Mouse (Mus musculus): ENCODE data around the gene Mrpl36.

Mrpl36 gene

DNA sequence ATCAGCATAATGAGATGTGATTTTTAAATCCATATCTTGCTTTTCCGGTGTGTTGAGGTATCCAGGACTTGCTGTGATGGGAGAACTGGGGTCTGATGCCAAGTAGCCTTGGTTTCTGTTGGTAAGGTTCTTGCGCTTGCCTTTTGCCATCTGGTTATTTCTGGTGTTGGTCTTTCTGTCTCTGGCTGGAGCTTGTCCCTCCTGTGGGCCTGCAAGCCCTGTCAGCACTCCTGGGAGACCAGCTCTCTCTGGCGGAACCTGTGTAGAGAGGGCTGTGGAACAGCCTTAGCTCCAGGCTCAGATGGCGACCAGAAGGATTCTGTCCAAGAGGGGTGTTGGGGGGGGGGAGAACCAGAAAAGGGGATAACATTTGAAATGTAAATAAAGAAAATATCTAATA is 18.4 kb downstream of the Mrpl36 start:
- DNase-seq (ENCODE audit: low spot score in 2 of 2) = no peak

DNA sequence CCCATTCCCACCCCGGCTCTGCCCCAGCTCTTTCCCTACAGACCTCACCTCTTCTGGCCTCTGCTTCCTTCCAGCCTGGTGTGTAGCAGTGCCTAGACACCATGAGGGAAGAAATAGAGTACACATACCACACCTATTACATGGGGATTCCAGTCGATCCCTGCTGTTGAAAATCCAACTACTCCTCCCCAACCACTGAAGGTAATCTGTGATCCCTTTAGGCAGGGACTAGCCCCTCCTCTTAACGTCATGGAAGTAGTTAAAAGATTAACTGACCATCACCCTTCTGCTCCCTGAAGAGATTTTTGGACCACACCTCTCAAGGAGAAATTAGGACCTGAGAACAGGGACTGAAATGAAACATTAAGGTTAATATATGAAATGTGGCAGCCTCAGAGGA is 18.9 kb downstream of the Mrpl36 start:
- DNase-seq (ENCODE audit: low spot score in 2 of 2) = no peak

DNA sequence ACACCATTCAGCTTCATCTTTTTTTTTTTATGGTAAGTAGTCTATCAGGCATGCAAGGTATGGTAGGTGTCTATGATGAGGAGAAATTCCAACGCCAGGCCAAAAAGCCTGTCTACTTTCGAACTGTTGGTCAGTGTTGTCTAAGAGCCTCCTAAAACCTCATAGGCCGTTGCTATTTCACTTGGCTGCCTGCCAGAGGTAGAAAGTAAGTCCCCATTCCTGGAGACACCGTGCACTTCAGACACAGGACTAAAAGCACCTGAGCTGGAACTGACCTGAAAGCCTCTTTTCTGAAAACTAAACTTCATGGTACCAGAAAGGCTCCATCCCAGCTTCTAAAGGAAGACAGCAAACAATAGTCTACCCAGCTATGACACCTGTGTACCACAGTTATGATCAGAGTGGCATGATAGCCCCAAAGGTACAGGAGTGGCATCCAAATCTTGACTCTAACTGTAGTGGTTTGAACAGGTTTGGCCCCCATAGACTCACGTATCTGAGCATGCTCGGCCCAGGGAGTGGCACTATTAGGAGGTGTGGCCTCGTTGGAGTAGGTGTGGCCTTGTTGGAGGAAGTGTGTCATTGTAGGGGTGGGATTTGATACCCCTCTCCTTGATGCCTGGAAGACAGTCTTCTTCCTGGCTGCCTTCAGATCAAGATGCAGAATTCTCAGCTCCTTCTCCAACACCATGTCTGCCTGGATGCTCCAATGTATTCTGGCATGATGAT is 19.8 kb downstream of the Mrpl36 start:
- DNase-seq (ENCODE audit: low spot score in 2 of 2) = no peak

DNA sequence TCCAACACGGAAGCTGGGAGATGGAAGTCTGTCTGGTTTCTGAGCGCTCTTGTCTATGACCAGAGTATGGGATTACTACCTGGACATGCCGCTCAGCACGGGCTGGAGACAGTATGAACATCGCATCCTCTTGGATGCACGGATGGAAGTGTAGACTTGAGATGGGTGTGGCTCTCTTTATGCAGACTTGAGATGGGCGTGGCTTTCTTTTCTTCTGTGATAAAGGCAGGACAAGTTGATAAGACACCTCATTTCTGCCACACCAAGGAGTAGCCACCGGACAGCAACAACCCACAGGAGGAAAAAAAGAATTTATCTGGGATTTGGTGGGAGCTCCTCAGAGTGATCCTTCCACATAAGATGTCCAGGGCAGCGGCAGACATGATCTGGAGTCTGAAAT is 22.4 kb downstream of the Mrpl36 start:
- DNase-seq (ENCODE audit: low spot score in 2 of 2) = no peak

DNA sequence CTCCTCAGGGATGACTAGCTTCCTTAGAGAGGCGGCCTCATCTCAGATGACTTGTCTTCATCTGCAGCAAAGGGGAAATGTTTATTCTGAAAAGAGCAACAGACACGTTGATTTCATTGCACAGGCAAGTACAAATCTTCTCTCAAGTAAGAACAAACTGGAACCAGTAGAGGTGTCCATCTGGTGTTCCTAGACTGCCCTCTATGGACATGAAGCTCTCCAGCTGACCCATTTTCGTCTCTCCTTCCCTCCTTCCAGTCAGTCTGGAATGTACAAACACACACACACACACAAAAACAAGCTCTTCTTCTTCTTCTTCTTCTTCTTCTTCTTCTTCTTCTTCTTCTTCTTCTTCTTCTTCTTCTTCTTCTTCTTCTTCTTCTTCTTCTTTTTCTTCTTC is 23.6 kb downstream of the Mrpl36 start:
- no peak for DNase-seq (ENCODE audit: low spot score in 2 of 2)

DNA sequence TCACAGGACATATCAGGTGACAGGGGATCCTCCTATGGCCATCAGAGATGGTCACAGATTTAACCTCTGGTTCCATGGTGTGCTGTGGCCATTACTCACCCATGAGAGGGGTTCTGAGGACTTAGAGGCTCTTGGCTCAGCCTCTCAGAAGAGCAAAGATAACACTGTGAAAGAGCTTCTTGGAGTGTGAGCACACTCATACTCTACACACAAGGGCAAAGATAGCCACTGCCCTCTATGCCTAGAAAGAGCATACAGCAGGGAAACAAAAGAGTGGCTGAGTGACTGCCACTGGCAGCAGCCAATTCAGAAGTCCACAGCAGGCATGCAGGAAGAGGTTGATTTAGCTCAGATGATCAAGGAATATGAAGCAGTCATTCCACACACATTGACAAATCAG is 24.2 kb downstream of the Mrpl36 start:
- DNase-seq (ENCODE audit: low spot score in 2 of 2) = no peak

DNA sequence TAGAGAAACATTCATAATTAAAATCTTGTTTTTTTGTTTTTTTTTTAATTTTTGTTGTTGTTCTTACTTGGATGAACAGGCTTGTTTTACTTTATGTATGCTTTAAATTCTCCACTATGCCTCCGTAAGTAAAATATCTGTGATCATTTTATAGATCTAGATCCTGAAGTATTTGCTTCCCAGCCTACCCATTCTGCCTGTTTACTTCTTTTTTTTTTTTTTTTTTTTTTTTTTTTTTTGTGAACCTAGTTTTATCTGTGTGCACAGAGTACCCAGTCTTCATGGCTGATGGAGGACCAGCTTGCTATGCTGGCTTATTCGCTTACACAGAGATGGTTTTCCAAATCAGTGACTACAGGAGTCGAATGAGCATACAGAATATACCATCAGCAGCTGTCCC is 28.8 kb downstream of the Mrpl36 start:
- DNase-seq (ENCODE audit: low spot score in 2 of 2) = no peak

DNA sequence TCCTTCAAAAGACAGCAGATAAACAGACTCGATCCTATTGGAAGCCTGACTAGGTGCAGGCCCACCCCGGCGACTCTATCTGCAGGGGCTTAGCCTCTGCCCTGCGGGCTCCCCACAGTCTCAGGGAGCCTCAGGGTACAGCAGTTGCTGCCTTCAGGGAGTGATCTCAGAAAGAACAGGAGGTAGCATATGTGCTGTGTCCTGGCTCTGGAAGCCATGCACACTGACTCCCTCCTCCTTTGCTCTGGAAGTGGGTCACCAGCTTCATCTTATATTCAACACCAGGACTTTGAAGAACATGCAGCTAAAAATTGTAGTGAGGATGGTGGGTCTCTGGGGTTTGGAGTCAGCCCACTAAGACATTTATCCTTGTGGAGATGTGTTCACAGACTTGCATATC is 45.1 kb downstream of the Mrpl36 start:
- no peak for DNase-seq (ENCODE audit: low spot score in 2 of 2)

DNA sequence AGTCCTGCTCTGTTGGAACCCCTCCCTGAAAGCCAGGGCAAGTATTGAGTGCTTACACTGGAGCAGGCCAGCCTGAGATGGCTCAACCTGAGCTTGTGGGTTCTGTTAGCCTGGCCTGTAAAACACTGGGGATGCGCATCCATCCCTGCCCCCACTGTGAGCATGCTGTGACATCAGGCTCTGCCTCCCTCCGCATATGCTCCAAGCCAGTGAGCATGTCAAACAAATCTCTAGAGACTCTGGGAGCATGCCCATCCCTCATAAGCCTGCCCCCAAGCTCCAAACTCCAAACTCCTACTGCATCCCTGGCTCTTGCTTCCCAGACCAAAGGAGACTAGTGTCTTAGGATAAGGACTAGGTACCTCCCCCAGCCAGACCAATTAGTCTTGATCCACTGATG is 46.3 kb downstream of the Mrpl36 start:
- no peak for DNase-seq (ENCODE audit: low spot score in 2 of 2)

DNA sequence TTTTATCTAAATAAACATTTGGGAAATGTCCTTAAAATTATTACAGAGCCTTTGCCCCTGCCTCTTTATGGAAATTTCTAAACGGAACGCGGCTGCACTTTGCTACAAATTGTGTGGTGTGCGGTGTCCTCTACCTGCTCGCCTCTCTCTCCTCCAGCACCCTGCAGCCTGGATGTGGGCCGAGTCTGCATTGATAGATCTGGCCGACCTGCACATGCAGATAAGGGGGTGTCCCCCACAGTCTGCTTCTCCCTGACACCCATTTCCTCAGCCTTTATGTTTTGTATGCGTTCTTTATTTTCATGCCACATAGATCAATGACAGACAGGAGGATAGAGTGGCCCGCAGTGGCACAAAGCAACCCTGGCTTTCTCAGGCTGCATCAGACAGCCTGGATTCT is 49.3 kb downstream of the Mrpl36 start:
- DNase-seq (ENCODE audit: low spot score in 2 of 2) = no peak
